Mouse (Mus musculus) adrenal gland, adult 2 months (tissue): ENCODE results near the gene Slc17a9. TPM values are rescaled to one million over a fixed set of nuclear protein-coding genes. Genes with fewer than 3 reads are reported as not detected.
"Not testable (repeated sequence)": the region's sequence is repeated elsewhere in the genome, so short reads cannot be mapped to it uniquely, and the experiment has no call there.

ENCODE experiments used
- DNase-seq: peaks from one replicate; pipeline ENCODE4 v3.0.0; 2021
- polyA plus RNA-seq: library from polyadenylated mRNA; depleted of rRNA; stranded (reverse); fragments of >200 nt; gene quantifications from 2 replicates; pipeline ENCODE4 v1.2.3, GENCODE M21; 2012
- total RNA-seq, 2 experiments: library from RNA; stranded (reverse); gene quantifications; 2 replicates each; pipeline ENCODE4 v1.2.3; 2021

The Slc17a9 gene
- total and polyA plus RNA-seq, 3 experiments: 0.52 to 2.7 (median 0.52) TPM

- DNase-seq: no peak
These were observed 14.5 kb upstream of the Slc17a9 start for GRCm38 (mm10) chr2:180710276-180711155.

- no peak for DNase-seq
These were observed 13.5 kb upstream of the Slc17a9 start for GRCm38 (mm10) chr2:180711527-180711926.

GRCm38 (mm10) chr2:180712037-180712689 lies 12.9 kb upstream of the Slc17a9 start:
- DNase-seq: no peak

- DNase-seq: not testable (repeated sequence)
These were observed 2.3 kb upstream of the Slc17a9 start for GRCm38 (mm10) chr2:180722748-180723147.

GRCm38 (mm10) chr2:180723865-180724264 lies 1.2 kb upstream of the Slc17a9 start:
- no peak for DNase-seq

GRCm38 (mm10) chr2:180725414-180725778 lies 333 bp downstream of the Slc17a9 start:
- DNase-seq: no peak

GRCm38 (mm10) chr2:180725856-180726629 lies 980 bp downstream of the Slc17a9 start:
- no peak for DNase-seq

GRCm38 (mm10) chr2:180726658-180727442 lies 1.8 kb downstream of the Slc17a9 start:
- DNase-seq: no peak

GRCm38 (mm10) chr2:180727613-180728021 lies 2.6 kb downstream of the Slc17a9 start:
- no peak for DNase-seq

GRCm38 (mm10) chr2:180731036-180731435 lies 6.0 kb downstream of the Slc17a9 start:
- DNase-seq: peak; percentile 41

- DNase-seq: no peak
These were observed 6.9 kb downstream of the Slc17a9 start for GRCm38 (mm10) chr2:180731984-180732383.

- no peak for DNase-seq
These were observed 10.2 kb downstream of the Slc17a9 start for GRCm38 (mm10) chr2:180735232-180735631.

- DNase-seq: no peak
These were observed 12.9 kb downstream of the Slc17a9 start for GRCm38 (mm10) chr2:180737984-180738383.

- no peak for DNase-seq
These were observed 15.3 kb downstream of the Slc17a9 start for GRCm38 (mm10) chr2:180740349-180740748.

GRCm38 (mm10) chr2:180741421-180741820 lies 16.4 kb downstream of the Slc17a9 start:
- DNase-seq: no peak

GRCm38 (mm10) chr2:180742820-180743219 lies 17.8 kb downstream of the Slc17a9 start:
- DNase-seq: no peak

GRCm38 (mm10) chr2:180743321-180743720 lies 18.3 kb downstream of the Slc17a9 start:
- no peak for DNase-seq

- peak; percentile 81 for DNase-seq
These were observed 20.3 kb downstream of the Slc17a9 start for GRCm38 (mm10) chr2:180745248-180745927.

GRCm38 (mm10) chr2:180746569-180747192 lies 21.6 kb downstream of the Slc17a9 start:
- no peak for DNase-seq

- DNase-seq: no peak
These were observed 23.8 kb downstream of the Slc17a9 start for GRCm38 (mm10) chr2:180748904-180749303.
